19 mouse cellular contexts compared by ENCODE assay signal in the genomic region with DNA sequence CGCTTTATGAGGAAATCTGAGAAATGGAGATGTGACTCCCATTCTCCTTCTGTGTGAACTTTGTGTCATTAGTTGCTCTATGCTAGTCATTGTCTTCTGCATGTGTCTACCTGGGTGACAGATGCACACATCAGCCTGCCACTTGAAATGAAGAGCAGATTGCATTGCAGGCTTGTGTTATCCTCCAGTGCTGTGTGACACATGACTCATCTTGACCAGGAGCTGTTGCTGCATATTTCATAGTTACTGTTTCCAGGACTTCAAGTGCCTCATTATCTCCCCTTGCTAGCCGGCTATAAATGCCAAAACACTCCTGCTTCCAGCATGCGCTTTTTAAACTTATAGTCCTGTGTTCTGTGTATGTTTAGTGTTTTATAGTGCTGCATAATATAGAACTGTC.
DNase-seq lines count a peak whose midpoint lies in the region; ATAC-seq and TF ChIP-seq lines count a peak whose summit lies in the region.
"Had no signal": no experiment of that assay in that cellular context is flagged by ENCODE, and none has a peak within 500 bp of the region (broad histone marks: within the 10 kb centered on the region; RNA-seq: fewer than 3 reads in every experiment).

No protein-coding gene starts in this region.

- no peak overlapping the region for H3K4me3 ChIP-seq in lung, postnatal 0 days (ENCODE audit: low read depth, low read length)
- H3K4me3 ChIP-seq in lung, adult 2 months (replicated peaks; ENCODE audit: extremely low read depth, low read depth, low read length): no peak overlapping the region
- H3K4me3 ChIP-seq in heart, embryonic 16.5 days (ENCODE audit: low read length): no peak overlapping the region
- H3K4me3 ChIP-seq: embryonic facial prominence, embryonic 13.5 days; forebrain, embryonic 10.5 days; hindbrain, embryonic 13.5 days; intestine, embryonic 15.5 days; midbrain, embryonic 15.5 days; stomach, embryonic 15.5 days had no signal

- TF ChIP-seq EP300 in lung, postnatal 0 days (IDR thresholded peaks at IDR 0.05): no peak

- 62% methylated on average over 3 of the region's 3 CpGs for WGBS in lung, postnatal 0 days
- 56% methylated on average over 3 of the region's 3 CpGs for WGBS in lung, adult 2 months
- 46% methylated on average over 3 of the region's 3 CpGs for WGBS in heart, embryonic 16.5 days

- H3K9me3 ChIP-seq in lung, postnatal 0 days (ENCODE audit: low read length): no peaks in the 10 kb centered on the region
- no peaks in the 10 kb centered on the region for H3K9me3 ChIP-seq in heart, embryonic 16.5 days (replicated peaks; ENCODE audit: control insufficient read depth, low read length)
- H3K9me3 ChIP-seq: embryonic facial prominence, embryonic 13.5 days; forebrain, embryonic 10.5 days; hindbrain, embryonic 13.5 days; intestine, embryonic 15.5 days; midbrain, embryonic 15.5 days; stomach, embryonic 15.5 days had no signal

- H3K27me3 ChIP-seq in lung, postnatal 0 days (replicated peaks; ENCODE audit: insufficient read depth, low read length): no peaks in the 10 kb centered on the region
- no peaks in the 10 kb centered on the region for H3K27me3 ChIP-seq in heart, embryonic 16.5 days (ENCODE audit: control insufficient read depth, insufficient read depth, low read length)
- H3K27me3 ChIP-seq: CH12.LX; embryonic facial prominence, embryonic 13.5 days; hindbrain, embryonic 13.5 days; intestine, embryonic 15.5 days; midbrain, embryonic 15.5 days; Patski; stomach, embryonic 15.5 days had no signal

- peak; percentile 7 for DNase-seq in lung, postnatal 0 days (ENCODE audit: low spot score)
- no peak for DNase-seq in lung, adult 2 months
- peak; percentile 15 for DNase-seq in NIH3T3 (ENCODE audit: low read depth)
- DNase-seq in layer of hippocampus, adult 9-11 months: peak; percentile 21
- DNase-seq in ovary, postnatal 10 days (ENCODE audit: low spot score): no peak
- DNase-seq: cerebellum, adult 11-12 months; gastrocnemius, postnatal 36 days; liver, postnatal 0 days; spleen, adult 18-20 months had no signal

- no peak overlapping the region for H3K27ac ChIP-seq in lung, postnatal 0 days (ENCODE audit: low read length)
- no peak overlapping the region for H3K27ac ChIP-seq in heart, embryonic 16.5 days (ENCODE audit: low read length)
- H3K27ac ChIP-seq: embryonic facial prominence, embryonic 13.5 days; forebrain, embryonic 10.5 days; hindbrain, embryonic 13.5 days; intestine, embryonic 15.5 days; midbrain, embryonic 15.5 days; stomach, embryonic 15.5 days had no signal

- H3K4me1 ChIP-seq in lung, postnatal 0 days (ENCODE audit: insufficient read depth, low read depth, low read length): no peaks in the 10 kb centered on the region
- no peaks in the 10 kb centered on the region for H3K4me1 ChIP-seq in lung, adult 2 months (ENCODE audit: control insufficient read depth, insufficient read depth, low read length)
- H3K4me1 ChIP-seq in heart, embryonic 16.5 days (ENCODE audit: control insufficient read depth, insufficient read depth, low read length): peaks cover 5% of the 10 kb centered on the region
- H3K4me1 ChIP-seq: embryonic facial prominence, embryonic 13.5 days; forebrain, embryonic 10.5 days; hindbrain, embryonic 13.5 days; intestine, embryonic 15.5 days; midbrain, embryonic 15.5 days; stomach, embryonic 15.5 days had no signal

- no peak overlapping the region for H3K9ac ChIP-seq in lung, postnatal 0 days (replicated peaks; ENCODE audit: low read depth)
- H3K9ac ChIP-seq in heart, embryonic 16.5 days (ENCODE audit: low read length): no peak overlapping the region
- H3K9ac ChIP-seq: embryonic facial prominence, embryonic 13.5 days; hindbrain, embryonic 13.5 days; intestine, embryonic 15.5 days; liver, postnatal 0 days; midbrain, embryonic 15.5 days; stomach, embryonic 15.5 days had no signal

- no peak overlapping the region for H3K4me2 ChIP-seq in lung, postnatal 0 days (replicated peaks; ENCODE audit: low read depth, low read length)
- H3K4me2 ChIP-seq in heart, embryonic 16.5 days (ENCODE audit: low read depth, low read length): no peak overlapping the region
- H3K4me2 ChIP-seq: embryonic facial prominence, embryonic 13.5 days; hindbrain, embryonic 13.5 days; intestine, embryonic 15.5 days; midbrain, embryonic 15.5 days; stomach, embryonic 15.5 days had no signal

- H3K36me3 ChIP-seq in lung, postnatal 0 days (ENCODE audit: insufficient read depth, low read length): no peaks in the 10 kb centered on the region
- no peaks in the 10 kb centered on the region for H3K36me3 ChIP-seq in heart, embryonic 16.5 days (ENCODE audit: control insufficient read depth, insufficient read depth)
- H3K36me3 ChIP-seq: embryonic facial prominence, embryonic 13.5 days; forebrain, embryonic 10.5 days; hindbrain, embryonic 13.5 days; intestine, embryonic 15.5 days; midbrain, embryonic 15.5 days; stomach, embryonic 15.5 days had no signal

- TF ChIP-seq CTCF in lung, postnatal 0 days (IDR thresholded peaks at IDR 0.05): no peak
- no peak for TF ChIP-seq CTCF in lung, adult 2 months (IDR thresholded peaks at IDR 0.05; ENCODE audit: insufficient read depth, low read length)

- ATAC-seq in lung, postnatal 0 days: no peak
- peak; percentile 72 for ATAC-seq in heart, embryonic 16.5 days (replicated peaks; ENCODE audit: extremely low read depth, insufficient read depth, low FRiP score)
- no peak for ATAC-seq in CD4-positive, CD25-positive, alpha-beta regulatory T cell, adult 4 months
- ATAC-seq: intestine, embryonic 15.5 days; liver, postnatal 0 days; midbrain, embryonic 15.5 days; Patski had no signal

- no peak for TF ChIP-seq POLR2A in lung, adult 2 months (IDR thresholded peaks at IDR 0.05; ENCODE audit: borderline replicate concordance, extremely low read depth, low read depth, low read length)

Comparison
In these comparisons a context has a peak if more than half of its experiments do, and no peak if none do; other contexts are left out.
1. DNase-seq: peak in lung, postnatal 0 days (single experiment), NIH3T3 (single experiment) and layer of hippocampus, adult 9-11 months (single experiment); none in lung, adult 2 months (single experiment) and ovary, postnatal 10 days (single experiment).